Mouse (Mus musculus) small intestine, adult 2 months (tissue): ENCODE measurements around the gene a.

ENCODE experiments used
- CTCF ChIP-seq: fragments of 200-500 bp; IDR thresholded peaks from 2 replicates; pipeline ENCODE4 v1.5.1; 2012; ENCODE audit warnings: low read depth, mild to moderate bottlenecking, control low read depth, inconsistent platforms, low read length, moderate library complexity, mixed read lengths; ENCODE audit not compliant: insufficient replicate concordance, insufficient read length; ENCODE audit errors: extremely low read depth
- POLR2A ChIP-seq: fragments of 200-500 bp; IDR thresholded peaks from 2 replicates; pipeline ENCODE4 v1.6.1; 2012; ENCODE audit warnings: low read depth, mild to moderate bottlenecking, control low read depth, inconsistent platforms, low read length, moderate library complexity

GRCm38 (mm10) chr2:155039956-155040355, 248.8 kb downstream of the a start:
- TF ChIP-seq CTCF = no peak
- no peak for TF ChIP-seq POLR2A
